Mouse (Mus musculus) adipose tissue, adult 10 weeks (tissue): ENCODE results near the gene Dppa2. TPM values are rescaled to one million over a fixed set of nuclear protein-coding genes. Genes with fewer than 3 reads are reported as not detected.

Source experiments
- polyA plus RNA-seq: library from polyadenylated mRNA; stranded (reverse); fragments of 350-450 nt; fragmentation: Illumina TruSeq; extraction: RNeasy Lipid Tissue Mini Kit (QIAGEN cat#74804); gene quantifications from one replicate; pipeline ENCODE4 v1.2.3, GENCODE M21; 2014; ENCODE audit warnings: low read depth, low replicate concordance

Dppa2 gene
- polyA plus RNA-seq, result not detected

DNA sequence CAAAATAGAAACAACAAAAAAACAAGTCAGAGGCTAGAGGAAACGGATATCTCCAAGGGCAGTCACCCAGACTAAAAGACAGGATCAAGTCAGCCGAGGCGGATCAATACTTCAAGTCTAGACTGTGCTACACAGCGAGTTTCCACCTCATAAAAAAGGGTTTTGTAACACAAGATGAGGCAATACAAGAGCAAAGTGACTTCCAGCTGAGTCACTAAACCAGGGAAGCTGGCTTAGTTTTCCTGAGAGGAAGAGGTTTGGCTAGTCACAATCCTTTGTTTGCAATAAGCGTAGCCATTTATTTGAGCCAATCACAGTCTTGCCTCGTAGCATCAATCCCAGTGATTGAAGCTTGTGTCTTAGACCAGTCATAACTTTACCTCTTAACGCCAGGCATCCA, at the start of gene Dppa2:
Gene Dppa2, plus strand, starts transcription at position 400 of the 400 bp plus-strand sequence.

DNA sequence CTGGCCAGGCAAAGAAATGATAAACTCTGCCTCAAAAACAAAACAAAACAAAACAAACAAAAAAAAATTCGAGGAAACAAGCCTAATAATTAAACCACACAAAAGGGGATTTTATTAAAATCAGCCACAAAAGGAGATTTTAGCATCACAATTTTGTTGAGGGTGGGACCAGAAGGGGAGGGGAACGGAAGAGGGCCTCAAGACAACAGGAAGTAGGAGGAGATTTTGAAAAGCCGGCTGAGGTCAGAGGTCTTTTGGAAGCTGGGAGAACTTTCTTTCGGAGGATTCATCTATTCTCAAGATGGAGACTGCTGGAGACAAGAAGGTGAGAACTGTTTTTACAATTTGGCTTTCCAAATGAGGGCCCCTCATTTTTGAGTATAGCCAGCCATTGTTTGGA, 20.2 kb upstream of the Dppa2 start, which contains the start of gene Dppa4:
Gene Dppa4, plus strand, starts transcription at position 217 of the 400 bp plus-strand sequence.

Other genes starting within 250 kb of the Dppa2 start
- gene Dppa4, start 20.2 kb upstream of the Dppa2 start, polyA plus RNA-seq, result not detected
- not detected for gene Gm5485, start 108.5 kb downstream of the Dppa2 start, polyA plus RNA-seq
- 0.38 TPM for gene Morc1, start 127.3 kb downstream of the Dppa2 start, polyA plus RNA-seq